Mouse (Mus musculus) erythroblast, embryonic 14.5 days (primary cell): ENCODE data around the gene Klhl10. TPM values are rescaled to one million over a fixed set of nuclear protein-coding genes. Genes with fewer than 3 reads are reported as not detected.

ENCODE experiments used
- H3K27me3 ChIP-seq: 2 replicates; pipeline ENCODE4 v1.6.1; 2012; ENCODE audit warnings: inconsistent platforms; ENCODE audit not compliant: control insufficient read depth
- H3K36me3 ChIP-seq: 2 replicates; pipeline ENCODE4 v1.6.1; 2012; ENCODE audit warnings: mild to moderate bottlenecking, inconsistent platforms; ENCODE audit not compliant: control insufficient read depth
- H3K4me1 ChIP-seq: 2 replicates; pipeline ENCODE4 v1.6.1; 2012; ENCODE audit warnings: inconsistent platforms; ENCODE audit not compliant: control insufficient read depth
- H3K4me3 ChIP-seq: replicated peaks from 2 replicates; pipeline ENCODE3; 2012; ENCODE audit warnings: moderate library complexity, mild to moderate bottlenecking, inconsistent platforms
- H3K9me3 ChIP-seq: 2 replicates; pipeline ENCODE4 v1.6.1; 2012; ENCODE audit warnings: low read length, inconsistent platforms, mixed read lengths; ENCODE audit not compliant: control insufficient read depth
- GATA1 ChIP-seq: IDR thresholded peaks from 2 replicates; pipeline ENCODE4 v1.6.1; 2012; ENCODE audit warnings: low read length, inconsistent platforms, mixed read lengths
- TAL1 ChIP-seq: IDR thresholded peaks from 3 replicates; pipeline ENCODE4 v1.6.1; 2012; ENCODE audit warnings: low read length, inconsistent platforms, mixed read lengths
- polyA plus RNA-seq: library from polyadenylated mRNA; stranded (reverse); fragments of >175 nt; gene quantifications from 2 replicates; pipeline ENCODE4 v1.2.3, GENCODE M21; 2012

Klhl10 gene
- polyA plus RNA-seq, 1 experiment: not detected

GRCm38 (mm10) chr11:100472197-100472934 is 30.6 kb downstream of the Klhl10 start, which contains the start of gene Klhl11:
Gene Klhl11 (minus strand): TSS chr11:100472741.
- Histone ChIP-seq H3K4me1 (peaks cover 35% of the 10 kb centered on the region), H3K9me3 (no peaks in the 10 kb centered on the region), H3K36me3 (peaks cover 31% of the 10 kb centered on the region), H3K4me3 (peak within 1 kb of the TSS; percentile 79), H3K27me3 (no peaks in the 10 kb centered on the region)
- TF ChIP-seq TAL1: no peak
- no peak for TF ChIP-seq GATA1

DNA sequence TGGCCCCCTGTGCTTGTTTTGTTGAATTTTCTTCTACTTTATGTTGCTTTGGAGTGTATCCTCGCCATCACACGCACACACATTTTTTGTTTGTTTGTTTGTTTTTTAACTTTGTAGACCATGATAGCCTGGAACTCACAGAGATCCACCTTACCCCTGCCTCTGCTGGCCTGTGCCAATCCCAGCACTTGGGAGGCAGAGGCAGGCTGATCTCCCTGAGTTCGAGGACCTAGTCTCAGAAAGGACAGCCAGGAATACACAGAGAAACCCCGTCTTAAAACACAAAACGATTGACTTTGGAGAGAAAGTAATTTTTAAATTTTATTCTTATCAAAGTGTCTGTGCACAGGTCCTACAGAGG is 31.2 kb downstream of the Klhl10 start:
- peaks cover 31% of the 10 kb centered on the region for H3K36me3 ChIP-seq
- no peaks in the 10 kb centered on the region for H3K27me3 ChIP-seq
- H3K9me3 ChIP-seq: no peaks in the 10 kb centered on the region
- TF ChIP-seq TAL1 (no peak), GATA1 (no peak)
- H3K4me3 ChIP-seq: peak overlapping the region; percentile 79
- peaks cover 35% of the 10 kb centered on the region for H3K4me1 ChIP-seq

DNA sequence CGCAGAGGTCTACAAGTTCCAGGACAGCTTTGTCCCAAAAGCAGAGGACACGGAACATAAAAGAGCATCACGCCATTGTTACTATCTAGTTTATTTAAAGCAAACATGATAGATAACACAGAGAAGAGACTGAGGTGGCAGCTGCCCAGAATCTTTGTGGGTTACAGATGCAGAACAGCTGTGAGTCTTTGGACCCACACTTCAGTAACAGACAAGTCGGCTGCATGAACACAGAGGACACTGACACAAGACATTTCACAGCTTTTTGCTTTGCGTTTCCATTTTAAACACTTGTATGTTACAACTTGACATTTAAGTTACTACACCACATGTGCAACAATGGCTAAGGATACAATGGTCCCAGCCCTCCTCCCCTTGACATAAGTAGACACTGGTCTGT is 34.6 kb downstream of the Klhl10 start:
- Histone ChIP-seq H3K27me3 (no peaks in the 10 kb centered on the region), H3K9me3 (no peaks in the 10 kb centered on the region), H3K36me3 (peaks cover 46% of the 10 kb centered on the region), H3K4me3 (no peak overlapping the region), H3K4me1 (peaks cover 16% of the 10 kb centered on the region)
- TF ChIP-seq GATA1 (no peak), TAL1 (no peak)

DNA sequence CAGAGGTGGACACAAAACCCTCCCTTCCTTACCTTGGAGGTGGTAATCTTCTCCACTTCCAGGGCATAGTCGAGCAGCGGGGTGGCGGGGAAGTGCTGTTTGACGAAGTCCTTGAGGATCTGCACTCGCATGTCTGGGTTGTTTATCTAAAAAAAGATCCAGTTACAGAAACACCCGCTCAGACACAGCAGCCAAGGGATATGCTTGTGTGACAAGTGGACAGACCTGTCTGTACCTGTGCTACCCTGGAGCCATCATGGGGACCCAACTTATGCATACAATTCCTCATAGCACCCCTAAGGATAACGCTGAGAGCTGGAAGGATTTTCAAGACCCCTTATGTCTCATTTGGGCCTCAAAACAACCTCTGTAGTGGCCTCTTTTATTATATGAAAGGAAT is 37.4 kb downstream of the Klhl10 start:
- TF ChIP-seq TAL1 (no peak), GATA1 (no peak)

GRCm38 (mm10) chr11:100484461-100484860 is 42.7 kb downstream of the Klhl10 start:
- TF ChIP-seq TAL1: no peak
- TF ChIP-seq GATA1: no peak
- Histone ChIP-seq H3K27me3 (no peaks in the 10 kb centered on the region), H3K4me1 (no peaks in the 10 kb centered on the region), H3K9me3 (no peaks in the 10 kb centered on the region), H3K36me3 (peaks cover 82% of the 10 kb centered on the region), H3K4me3 (no peak overlapping the region)

More for the DNA sequence above, 37.4 kb downstream of the Klhl10 start:
- Histone ChIP-seq H3K4me3 (no peak overlapping the region), H3K9me3 (no peaks in the 10 kb centered on the region), H3K4me1 (no peaks in the 10 kb centered on the region), H3K27me3 (no peaks in the 10 kb centered on the region), H3K36me3 (peaks cover 69% of the 10 kb centered on the region)

- TF ChIP-seq GATA1: no peak
- Histone ChIP-seq H3K4me1 (no peaks in the 10 kb centered on the region), H3K4me3 (no peak overlapping the region), H3K36me3 (peaks cover 83% of the 10 kb centered on the region), H3K9me3 (no peaks in the 10 kb centered on the region), H3K27me3 (no peaks in the 10 kb centered on the region)
Measured at GRCm38 (mm10) chr11:100485801-100486538, 44.3 kb downstream of the Klhl10 start.

DNA sequence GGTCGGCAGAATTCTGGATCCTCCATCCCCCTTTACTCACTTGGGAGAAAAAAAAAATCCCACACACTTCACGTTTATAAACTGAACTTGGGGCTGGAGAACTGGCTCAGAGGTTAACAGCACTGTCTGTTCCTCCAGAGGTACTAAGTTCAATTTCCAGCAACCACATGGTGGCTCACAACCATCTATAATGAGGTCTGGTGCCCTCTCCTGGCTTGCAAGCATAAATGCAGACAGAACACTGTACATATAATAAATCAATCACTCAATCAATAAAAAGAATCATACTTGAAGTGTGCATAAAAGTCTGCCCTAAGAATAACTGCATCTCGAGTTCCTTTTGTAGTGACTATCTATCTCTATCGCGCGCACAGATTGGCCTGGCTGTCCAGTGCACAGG is 49.2 kb downstream of the Klhl10 start:
- Histone ChIP-seq H3K27me3 (no peaks in the 10 kb centered on the region), H3K4me1 (no peaks in the 10 kb centered on the region), H3K36me3 (peaks cover 80% of the 10 kb centered on the region), H3K9me3 (no peaks in the 10 kb centered on the region), H3K4me3 (no peak overlapping the region)
- TF ChIP-seq TAL1 (no peak), GATA1 (no peak)

- H3K4me3 ChIP-seq: no peak overlapping the region
- no peaks in the 10 kb centered on the region for H3K4me1 ChIP-seq
- TF ChIP-seq GATA1 (no peak), TAL1 (no peak)
- peaks cover 87% of the 10 kb centered on the region for H3K36me3 ChIP-seq
- H3K27me3 ChIP-seq: no peaks in the 10 kb centered on the region
- no peaks in the 10 kb centered on the region for H3K9me3 ChIP-seq
Measured at GRCm38 (mm10) chr11:100493771-100494170, 52.1 kb downstream of the Klhl10 start.

DNA sequence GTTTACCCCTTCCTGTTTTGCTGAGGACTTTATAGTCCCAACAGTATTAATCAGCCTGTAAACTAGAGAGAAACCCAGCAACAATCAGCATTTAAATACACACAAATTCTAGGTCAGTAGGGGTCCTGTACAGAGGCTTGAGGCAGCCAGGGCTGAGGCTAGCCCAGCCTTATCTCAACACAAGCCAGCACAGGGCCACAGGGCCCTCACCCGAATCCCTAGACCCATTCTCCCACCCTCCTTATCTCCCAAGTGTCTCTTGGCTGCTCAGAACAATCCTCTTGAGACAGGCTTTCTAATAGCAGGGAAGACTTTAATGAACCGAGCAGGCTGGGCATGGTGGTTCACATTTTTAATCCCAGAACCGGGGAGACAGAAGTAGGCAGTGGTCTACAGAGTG is 58.5 kb downstream of the Klhl10 start:
- no peaks in the 10 kb centered on the region for H3K9me3 ChIP-seq
- peaks cover 91% of the 10 kb centered on the region for H3K36me3 ChIP-seq
- peaks cover 23% of the 10 kb centered on the region for H3K4me1 ChIP-seq
- H3K4me3 ChIP-seq: no peak overlapping the region
- TF ChIP-seq GATA1: no peak
- no peak for TF ChIP-seq TAL1
- H3K27me3 ChIP-seq: no peaks in the 10 kb centered on the region
